Mouse (Mus musculus): ENCODE data around the gene Gm10801. TPM values are rescaled to one million over a fixed set of nuclear protein-coding genes. Genes with fewer than 3 reads are reported as not detected.
"Not testable (repeated sequence)": the region's sequence is repeated elsewhere in the genome, so short reads cannot be mapped to it uniquely, and the experiment has no call there.

Gm10801 gene
- polyA plus RNA-seq (2015; fragmentation: Nextera tagmentation; extraction: Ambion mirVana), result 1.3 and 2.2 TPM in 2 replicates

GRCm38 (mm10) chr2:98661937-98662336 lies at the start of gene Gm10801:
Gm10801 (plus strand) TSS chr2:98662237.
- not testable (repeated sequence) for H3K27ac ChIP-seq; H3K4me3 ChIP-seq (replicated peaks); H3K9ac ChIP-seq (replicated peaks); H3K36me3 ChIP-seq; H3K27me3 ChIP-seq; H3K9me3 ChIP-seq; H3K4me1 ChIP-seq (replicated peaks); ATAC-seq; H3K4me2 ChIP-seq (replicated peaks)
- WGBS, result 84% methylated on average over 5 of the region's 5 CpGs

- ATAC-seq, result not testable (repeated sequence)
- WGBS, result 84% methylated on average over 4 of the region's 4 CpGs
Measured at GRCm38 (mm10) chr2:98667201-98667600, 5.2 kb downstream of the Gm10801 start, which contains the start of gene Gm10800. Gm10800 (minus strand) TSS chr2:98667301.

DNA sequence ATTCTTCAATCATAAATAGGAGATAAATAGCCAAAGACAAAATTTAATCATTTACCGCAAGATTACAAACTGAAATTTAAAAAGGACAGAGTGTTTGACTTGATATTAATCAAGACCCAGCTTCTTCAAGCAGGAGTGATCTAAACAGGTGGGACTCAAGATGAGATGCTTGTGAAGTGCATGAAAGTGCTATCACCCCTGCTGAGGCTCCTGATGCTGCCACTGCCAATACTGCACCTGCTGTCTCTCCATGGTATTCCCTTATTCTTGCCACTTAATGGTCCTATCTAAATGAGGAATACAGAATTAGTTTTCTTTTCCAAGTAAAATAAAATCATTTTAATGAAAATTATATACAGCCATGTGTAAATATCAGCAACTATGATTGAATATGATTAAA lies 35.5 kb downstream of the Gm10801 start:
- Histone ChIP-seq H3K9me3 (no peaks in the 10 kb centered on the region), H3K9ac (replicated peaks) (no peak overlapping the region), H3K4me2 (replicated peaks) (no peak overlapping the region), H3K4me1 (replicated peaks) (no peaks in the 10 kb centered on the region), H3K27me3 (no peaks in the 10 kb centered on the region), H3K36me3 (no peaks in the 10 kb centered on the region), H3K4me3 (replicated peaks) (no peak overlapping the region), H3K27ac (no peak overlapping the region)
- 98% methylated on average over 1 of the region's 1 CpGs for WGBS
- no peak for ATAC-seq

More at GRCm38 (mm10) chr2:98667201-98667600, 5.2 kb downstream of the Gm10801 start, which contains the start of gene Gm10800:
- not testable (repeated sequence) for H3K9me3 ChIP-seq; H3K27me3 ChIP-seq; H3K4me3 ChIP-seq (replicated peaks); H3K4me2 ChIP-seq (replicated peaks); H3K4me1 ChIP-seq (replicated peaks); H3K36me3 ChIP-seq; H3K9ac ChIP-seq (replicated peaks); H3K27ac ChIP-seq

Other genes with a start within 250 kb of the Gm10801 start
- gene Gm10800, start 5.1 kb downstream of the Gm10801 start, polyA plus RNA-seq (2015; fragmentation: Nextera tagmentation; extraction: Ambion mirVana), result 8.3 and 9.2 TPM in 2 replicates

Measured in midbrain, embryonic 13.5 days (tissue).